Comparison of ENCODE assay signal across 8 mouse cellular contexts in genomic region chr3:121307532-121308234, GRCm38 (mm10). TPM values are rescaled to one million over a fixed set of nuclear protein-coding genes. Genes with fewer than 3 reads are reported as not detected.
A peak's percentile ranks its signal among the peaks of the same experiment; 100 is the strongest.
DNase-seq lines count a peak whose midpoint lies in the region; ATAC-seq and TF ChIP-seq lines count a peak whose summit lies in the region.

No protein-coding gene starts in this region.

- TF ChIP-seq EP300 in heart, postnatal 0 days (IDR thresholded peaks at IDR 0.05; ENCODE audit: low read depth), result no peak

- H3K9ac ChIP-seq in heart, postnatal 0 days (replicated peaks; ENCODE audit: low read depth, low read length), result no peak overlapping the region
- no peak overlapping the region for H3K9ac ChIP-seq in liver, embryonic 13.5 days
- H3K9ac ChIP-seq in neural tube, embryonic 12.5 days, result no peak overlapping the region
- no peak overlapping the region for H3K9ac ChIP-seq in stomach, embryonic 16.5 days (ENCODE audit: low read length)

- TF ChIP-seq POLR2A in brain, embryonic 14.5 days (IDR thresholded peaks at IDR 0.05; ENCODE audit: borderline replicate concordance, extremely low read depth, insufficient read depth, insufficient read length, poor library complexity, severe bottlenecking), result no peak

- 69% methylated on average over 7 of the region's 7 CpGs for WGBS in heart, postnatal 0 days
- 72% methylated on average over 7 of the region's 7 CpGs for WGBS in liver, embryonic 13.5 days (ENCODE audit: insufficient replicate concordance)
- 74% methylated on average over 7 of the region's 7 CpGs for WGBS in neural tube, embryonic 12.5 days
- WGBS in stomach, embryonic 16.5 days, result 70% methylated on average over 7 of the region's 7 CpGs

- H3K4me1 ChIP-seq in heart, postnatal 0 days (ENCODE audit: control insufficient read depth, insufficient read depth), result no peaks in the 10 kb centered on the region
- peaks cover 13% of the 10 kb centered on the region for H3K4me1 ChIP-seq in liver, embryonic 13.5 days (replicated peaks)
- H3K4me1 ChIP-seq in neural tube, embryonic 12.5 days, result no peaks in the 10 kb centered on the region
- no peaks in the 10 kb centered on the region for H3K4me1 ChIP-seq in stomach, embryonic 16.5 days (ENCODE audit: control insufficient read depth, insufficient read depth, low read length)

- H3K27me3 ChIP-seq in heart, postnatal 0 days (ENCODE audit: control insufficient read depth, insufficient read depth, low read length), result no peaks in the 10 kb centered on the region
- H3K27me3 ChIP-seq in liver, embryonic 13.5 days, result no peaks in the 10 kb centered on the region
- no peaks in the 10 kb centered on the region for H3K27me3 ChIP-seq in neural tube, embryonic 12.5 days (replicated peaks)
- no peaks in the 10 kb centered on the region for H3K27me3 ChIP-seq in stomach, embryonic 16.5 days (ENCODE audit: control insufficient read depth, insufficient read depth, low read length)

- ATAC-seq in CD4-positive, CD25-positive, alpha-beta regulatory T cell, adult 4 months, result peak; percentile 73
- peak; percentile 92 for ATAC-seq in erythroblast, adult 5-6 weeks (replicated peaks; ENCODE audit: low FRiP score, poor library complexity, severe bottlenecking)
- ATAC-seq in heart, postnatal 0 days (ENCODE audit: insufficient read depth, low read depth), result peak; percentile 73
- ATAC-seq in liver, embryonic 13.5 days (ENCODE audit: low read depth), result peak; percentile 46; the same call in 1 of the 2 replicates
- ATAC-seq in neural tube, embryonic 12.5 days (ENCODE audit: low FRiP score, low read depth), result peak; percentile 82
- ATAC-seq in stomach, embryonic 16.5 days (ENCODE audit: insufficient read depth, low FRiP score), result peak; percentile 80; the same call in 1 of the 2 replicates

- H3K9me3 ChIP-seq in heart, postnatal 0 days (replicated peaks; ENCODE audit: control insufficient read depth, low read length), result no peaks in the 10 kb centered on the region
- H3K9me3 ChIP-seq in liver, embryonic 13.5 days (replicated peaks), result no peaks in the 10 kb centered on the region
- H3K9me3 ChIP-seq in neural tube, embryonic 12.5 days, result no peaks in the 10 kb centered on the region
- no peaks in the 10 kb centered on the region for H3K9me3 ChIP-seq in stomach, embryonic 16.5 days (replicated peaks; ENCODE audit: control insufficient read depth, low read length)

- H3K4me3 ChIP-seq in heart, postnatal 0 days (ENCODE audit: low read depth, low read length), result no peak overlapping the region
- H3K4me3 ChIP-seq in liver, embryonic 13.5 days (replicated peaks), result no peak overlapping the region
- no peak overlapping the region for H3K4me3 ChIP-seq in neural tube, embryonic 12.5 days
- no peak overlapping the region for H3K4me3 ChIP-seq in stomach, embryonic 16.5 days (replicated peaks; ENCODE audit: low read length)

- peak; percentile 89 for TF ChIP-seq CTCF in brain, embryonic 14.5 days (IDR thresholded peaks at IDR 0.05; ENCODE audit: borderline replicate concordance, extremely low read depth, insufficient read depth, insufficient read length)
- TF ChIP-seq CTCF in heart, postnatal 0 days (IDR thresholded peaks at IDR 0.05; ENCODE audit: low read depth), result peak; percentile 100

- H3K4me2 ChIP-seq in heart, postnatal 0 days (ENCODE audit: low read depth, low read length), result no peak overlapping the region
- H3K4me2 ChIP-seq in liver, embryonic 13.5 days, result no peak overlapping the region
- H3K4me2 ChIP-seq in neural tube, embryonic 12.5 days (replicated peaks), result no peak overlapping the region
- no peak overlapping the region for H3K4me2 ChIP-seq in stomach, embryonic 16.5 days (ENCODE audit: low read depth, low read length)

- H3K36me3 ChIP-seq in heart, postnatal 0 days (replicated peaks; ENCODE audit: control insufficient read depth, insufficient read depth, low read length), result peaks cover 4% of the 10 kb centered on the region; the same call in 1 of the 2 replicates
- peaks cover 7% of the 10 kb centered on the region for H3K36me3 ChIP-seq in liver, embryonic 13.5 days
- no peaks in the 10 kb centered on the region for H3K36me3 ChIP-seq in neural tube, embryonic 12.5 days
- no peaks in the 10 kb centered on the region for H3K36me3 ChIP-seq in stomach, embryonic 16.5 days (ENCODE audit: control insufficient read depth, insufficient read depth, low read length)

- H3K27ac ChIP-seq in heart, postnatal 0 days (ENCODE audit: low read depth), result no peak overlapping the region
- H3K27ac ChIP-seq in liver, embryonic 13.5 days, result no peak overlapping the region
- no peak overlapping the region for H3K27ac ChIP-seq in neural tube, embryonic 12.5 days
- H3K27ac ChIP-seq in stomach, embryonic 16.5 days (ENCODE audit: low read length), result no peak overlapping the region

- peak; percentile 89 for DNase-seq in brain, embryonic 14.5 days (ENCODE audit: low read depth)
- DNase-seq in heart, postnatal 0 days (ENCODE audit: low spot score), result peak; percentile 79
- DNase-seq in kidney, postnatal 25 days, result peak; percentile 72 to 78
- DNase-seq in liver, embryonic 13.5 days, result peak; percentile 52

RNA-seq across cellular contexts. Expression of gene Alg14, which starts 16.1 kb away (rescaled TPM):
- 10 to 100 TPM; 15.5 to 29.5 TPM for polyA plus RNA-seq in CD4-positive, CD25-positive, alpha-beta regulatory T cell, adult 4 months (2017; shearing (Covaris generic))
- polyA plus RNA-seq in brain, embryonic 14.5 days (2012; rRNA removed), result 16.0 and 16.9 TPM in 2 replicates
- total RNA-seq in erythroblast, adult 5-6 weeks (2015; ENCODE audit: low replicate concordance), result 0.84 and 3.1 TPM in 2 replicates
- total RNA-seq in erythroblast, adult 5-6 weeks (2017; ENCODE audit: low replicate concordance), result 1.8 and 3.1 TPM in 2 replicates
- 27.3 and 27.6 TPM in 2 replicates for total RNA-seq in heart, postnatal 0 days (2014; rRNA removed; ENCODE audit: low replicate concordance)
- 27.1 and 30.8 TPM in 2 replicates for polyA plus RNA-seq in heart, postnatal 0 days (2015; fragmentation: Nextera tagmentation; extraction: Ambion mirVana)
- polyA plus RNA-seq in liver, embryonic 13.5 days (2015; fragmentation: Nextera tagmentation; extraction: Ambion mirVana), result 17.7 and 20.0 TPM in 2 replicates
- polyA plus RNA-seq in neural tube, embryonic 12.5 days (2016; fragmentation: Nextera tagmentation; extraction: Ambion mirVana), result 26.8 and 33.5 TPM in 2 replicates
- 43.2 and 45.8 TPM in 2 replicates for polyA plus RNA-seq in stomach, embryonic 16.5 days (2015; fragmentation: Nextera tagmentation; extraction: Ambion mirVana)

RNA-seq across cellular contexts. Expression of gene Tmem56, which starts 24.8 kb away (rescaled TPM):
- polyA plus RNA-seq in CD4-positive, CD25-positive, alpha-beta regulatory T cell, adult 4 months (2017; shearing (Covaris generic)), result not detected
- 2.3 and 2.5 TPM in 2 replicates for polyA plus RNA-seq in brain, embryonic 14.5 days (2012; rRNA removed)
- total RNA-seq in erythroblast, adult 5-6 weeks (2015; ENCODE audit: low replicate concordance), result 11.0 and 16.3 TPM in 2 replicates
- total RNA-seq in erythroblast, adult 5-6 weeks (2017; ENCODE audit: low replicate concordance), result 14.1 and 16.7 TPM in 2 replicates
- 0.73 and 4.4 TPM in 2 replicates for total RNA-seq in heart, postnatal 0 days (2014; rRNA removed; ENCODE audit: low replicate concordance)
- 0.36 and 0.48 TPM in 2 replicates for polyA plus RNA-seq in heart, postnatal 0 days (2015; fragmentation: Nextera tagmentation; extraction: Ambion mirVana)
- 18.3 and 23.3 TPM in 2 replicates for polyA plus RNA-seq in liver, embryonic 13.5 days (2015; fragmentation: Nextera tagmentation; extraction: Ambion mirVana)
- polyA plus RNA-seq in neural tube, embryonic 12.5 days (2016; fragmentation: Nextera tagmentation; extraction: Ambion mirVana), result 0.60 and 0.82 TPM in 2 replicates
- 1.9 and 2.3 TPM in 2 replicates for polyA plus RNA-seq in stomach, embryonic 16.5 days (2015; fragmentation: Nextera tagmentation; extraction: Ambion mirVana)
